Mouse (Mus musculus) ES-Bruce4 (cell line): ENCODE results near the gene Amigo2. TPM values are rescaled to one million over a fixed set of nuclear protein-coding genes. Genes with fewer than 3 reads are reported as not detected.
A peak's percentile ranks its signal among the peaks of the same experiment; 100 is the strongest.

Experiments used
- H3K27ac ChIP-seq: 2 replicates; pipeline ENCODE4 v1.5.1; 2012; ENCODE audit warnings: low read length, inconsistent platforms; ENCODE audit not compliant: insufficient read depth
- H3K27me3 ChIP-seq: 2 replicates; pipeline ENCODE4 v1.6.1; 2012; ENCODE audit warnings: mild to moderate bottlenecking, low read length, inconsistent platforms; ENCODE audit not compliant: control insufficient read depth, poor library complexity, insufficient read depth, severe bottlenecking
- H3K36me3 ChIP-seq: 2 replicates; pipeline ENCODE4 v1.6.1; 2012; ENCODE audit warnings: inconsistent platforms, mild to moderate bottlenecking, low read length, moderate library complexity; ENCODE audit not compliant: control insufficient read depth, poor library complexity, insufficient read depth, severe bottlenecking
- H3K4me1 ChIP-seq: one replicate; pipeline ENCODE4 v1.8.1; 2011; ENCODE audit warnings: low read length; ENCODE audit not compliant: control insufficient read depth, insufficient read depth
- H3K4me3 ChIP-seq: 2 replicates; pipeline ENCODE4 v1.5.1; 2011; ENCODE audit warnings: low read depth, mild to moderate bottlenecking, low read length
- H3K9ac ChIP-seq: 2 replicates; pipeline ENCODE4 v1.6.1; 2012; ENCODE audit warnings: low read depth, mild to moderate bottlenecking, inconsistent platforms; ENCODE audit not compliant: poor library complexity, severe bottlenecking
- H3K9me3 ChIP-seq: replicated peaks from 2 replicates; pipeline ENCODE4 v1.6.1; 2012; ENCODE audit warnings: mild to moderate bottlenecking, low read length, inconsistent platforms; ENCODE audit not compliant: control insufficient read depth, poor library complexity, insufficient read depth, severe bottlenecking
- CTCF ChIP-seq: IDR thresholded peaks from one replicate; pipeline ENCODE4 v1.8.1; 2011; ENCODE audit warnings: low read depth, low read length
- EP300 ChIP-seq: IDR thresholded peaks from 2 replicates; pipeline ENCODE4 v1.6.1; 2011; ENCODE audit warnings: low read depth, low read length; ENCODE audit not compliant: insufficient read depth
- POLR2A ChIP-seq: IDR thresholded peaks from one replicate; pipeline ENCODE4 v1.8.1; 2011; ENCODE audit warnings: low read length; ENCODE audit not compliant: insufficient read depth
- polyA plus RNA-seq: library from polyadenylated mRNA; stranded (reverse); fragments of >200 nt; gene quantifications from 2 replicates; pipeline ENCODE4 v1.2.4, GENCODE M21; 2011; ENCODE audit warnings: low read depth; ENCODE audit not compliant: missing spikeins, insufficient read depth, insufficient read length

Amigo2 gene
- polyA plus RNA-seq, 1 experiment: 1.8 TPM

- Histone ChIP-seq H3K4me3 (no peak overlapping the region), H3K9ac (no peak overlapping the region), H3K27ac (no peak overlapping the region), H3K36me3 (no peaks in the 10 kb centered on the region), H3K4me1 (no peaks in the 10 kb centered on the region), H3K27me3 (no peaks in the 10 kb centered on the region), H3K9me3 (no peaks in the 10 kb centered on the region)
- TF ChIP-seq CTCF: peak; percentile 22
- TF ChIP-seq POLR2A: no peak
Observed at GRCm38 (mm10) chr15:97254375-97254774, 7.3 kb upstream of the Amigo2 start.

GRCm38 (mm10) chr15:97252493-97253034 is 5.5 kb upstream of the Amigo2 start:
- no peaks in the 10 kb centered on the region for H3K27me3 ChIP-seq
- H3K9ac ChIP-seq: no peak overlapping the region
- no peak for TF ChIP-seq EP300
- no peak for TF ChIP-seq POLR2A
- H3K27ac ChIP-seq: no peak overlapping the region
- no peak overlapping the region for H3K4me3 ChIP-seq
- no peaks in the 10 kb centered on the region for H3K4me1 ChIP-seq
- no peaks in the 10 kb centered on the region for H3K9me3 ChIP-seq
- no peaks in the 10 kb centered on the region for H3K36me3 ChIP-seq

- no peak for TF ChIP-seq POLR2A
- TF ChIP-seq CTCF: no peak
- no peak for TF ChIP-seq EP300
- no peaks in the 10 kb centered on the region for H3K27me3 ChIP-seq
- no peaks in the 10 kb centered on the region for H3K4me1 ChIP-seq
Observed at GRCm38 (mm10) chr15:97249322-97249721, 2.2 kb upstream of the Amigo2 start.

GRCm38 (mm10) chr15:97248296-97248695 is 1.2 kb upstream of the Amigo2 start:
- no peaks in the 10 kb centered on the region for H3K4me1 ChIP-seq
- no peaks in the 10 kb centered on the region for H3K9me3 ChIP-seq
- no peaks in the 10 kb centered on the region for H3K27me3 ChIP-seq
- TF ChIP-seq EP300: no peak
- no peak for TF ChIP-seq POLR2A
- no peak for TF ChIP-seq CTCF
- peak overlapping the region; percentile 94; the same call in 1 of the 2 replicates for H3K9ac ChIP-seq
- no peak overlapping the region for H3K4me3 ChIP-seq
- H3K27ac ChIP-seq: no peak overlapping the region
- H3K36me3 ChIP-seq: no peaks in the 10 kb centered on the region

More at GRCm38 (mm10) chr15:97249322-97249721, 2.2 kb upstream of the Amigo2 start:
- Histone ChIP-seq H3K36me3 (no peaks in the 10 kb centered on the region), H3K9me3 (no peaks in the 10 kb centered on the region), H3K27ac (no peak overlapping the region), H3K9ac (no peak overlapping the region), H3K4me3 (no peak overlapping the region)

- Histone ChIP-seq H3K4me3 (peak overlapping the region; percentile 51), H3K4me1 (no peaks in the 10 kb centered on the region), H3K27me3 (no peaks in the 10 kb centered on the region), H3K9ac (peak overlapping the region; percentile 94), H3K36me3 (no peaks in the 10 kb centered on the region), H3K27ac (no peak overlapping the region), H3K9me3 (no peaks in the 10 kb centered on the region)
- TF ChIP-seq CTCF: no peak
Observed at GRCm38 (mm10) chr15:97247791-97248161, 689 bp upstream of the Amigo2 start.

GRCm38 (mm10) chr15:97246256-97246655 is 831 bp downstream of the Amigo2 start:
- H3K27me3 ChIP-seq: no peaks in the 10 kb centered on the region
- no peak for TF ChIP-seq CTCF
- no peak for TF ChIP-seq POLR2A
- no peaks in the 10 kb centered on the region for H3K4me1 ChIP-seq
- H3K9me3 ChIP-seq: no peaks in the 10 kb centered on the region
- H3K27ac ChIP-seq: no peak overlapping the region
- no peaks in the 10 kb centered on the region for H3K36me3 ChIP-seq
- H3K9ac ChIP-seq: no peak overlapping the region
- no peak overlapping the region for H3K4me3 ChIP-seq
